Mouse (Mus musculus): Measurements from ENCODE around the gene Lmo2.

DNA sequence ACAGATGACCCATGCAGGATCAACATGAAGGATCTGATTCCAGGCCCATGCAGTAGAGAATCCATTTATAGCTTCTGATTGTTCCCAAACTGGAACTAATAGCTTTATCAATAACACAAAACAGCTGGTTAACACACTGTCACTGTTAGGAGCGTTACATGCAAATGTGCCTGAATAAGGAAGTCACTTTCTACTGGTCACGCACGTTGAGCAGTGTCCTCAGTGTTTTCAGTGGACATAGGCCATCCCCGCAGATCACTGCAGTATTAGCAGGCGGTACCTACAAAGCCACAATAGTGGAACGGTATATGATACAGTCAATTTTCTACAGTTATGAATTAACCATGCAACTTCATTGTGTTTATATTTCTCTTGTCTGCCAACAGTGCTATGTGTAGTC lies 38.3 kb upstream of the Lmo2 start:
- TF ChIP-seq TAL1 (conservative IDR thresholded peaks at IDR 0.05; ENCODE audit: low read depth, low read length) (no peak), CTCF (IDR thresholded peaks at IDR 0.05; ENCODE audit: low read depth, low read length) (no peak), GATA1 (IDR thresholded peaks at IDR 0.05; ENCODE audit: borderline replicate concordance, low read length) (no peak), GATA2 (IDR thresholded peaks at IDR 0.05; ENCODE audit: borderline replicate concordance, low read depth, low read length) (no peak)

Measured in G1E (cell line).